Mouse (Mus musculus) kidney, postnatal 36 days (tissue): ENCODE results near the gene Epm2aip1.

Experiments
- DNase-seq, 2 experiments: peaks; one replicate each; pipeline ENCODE4 v3.0.0; 2021 to 2022; ENCODE audit warnings: mixed read lengths in 2 of 2

Epm2aip1 gene

GRCm38 (mm10) chr9:111289294-111289831, 17.6 kb downstream of the Epm2aip1 start:
- peak; percentile 51 to 56 for DNase-seq

- DNase-seq, result peak; percentile 87 to 90
These were observed 18.2 kb downstream of the Epm2aip1 start for GRCm38 (mm10) chr9:111289832-111290339.

- DNase-seq, result no peak
These were observed 18.9 kb downstream of the Epm2aip1 start for GRCm38 (mm10) chr9:111290539-111291100.

- no peak for DNase-seq
These were observed 21.5 kb downstream of the Epm2aip1 start for GRCm38 (mm10) chr9:111293234-111293633.

- DNase-seq, result no peak
These were observed 23.2 kb downstream of the Epm2aip1 start for GRCm38 (mm10) chr9:111294911-111295310.

GRCm38 (mm10) chr9:111295323-111295722, 23.6 kb downstream of the Epm2aip1 start:
- DNase-seq, result no peak

GRCm38 (mm10) chr9:111296433-111296832, 24.7 kb downstream of the Epm2aip1 start:
- no peak for DNase-seq

- DNase-seq, result no peak
These were observed 26.9 kb downstream of the Epm2aip1 start for GRCm38 (mm10) chr9:111298606-111299005.

- DNase-seq, result no peak
These were observed 30.6 kb downstream of the Epm2aip1 start for GRCm38 (mm10) chr9:111302196-111302831.

- no peak for DNase-seq
These were observed 32.3 kb downstream of the Epm2aip1 start for GRCm38 (mm10) chr9:111304036-111304435.

- DNase-seq, result no peak
These were observed 34.4 kb downstream of the Epm2aip1 start for GRCm38 (mm10) chr9:111306142-111306541.

GRCm38 (mm10) chr9:111311031-111311842, 39.5 kb downstream of the Epm2aip1 start, which contains the start of gene Trank1:
Gene Trank1, plus strand, starts transcription at chr9:111311739.
- DNase-seq, result peak in 1 of 2 experiments; percentile 22

GRCm38 (mm10) chr9:111311843-111312441, 40.2 kb downstream of the Epm2aip1 start:
- DNase-seq, result no peak

GRCm38 (mm10) chr9:111312442-111313141, 40.9 kb downstream of the Epm2aip1 start:
- no peak for DNase-seq

GRCm38 (mm10) chr9:111313299-111313698, 41.6 kb downstream of the Epm2aip1 start:
- DNase-seq, result no peak

GRCm38 (mm10) chr9:111313793-111314192, 42.1 kb downstream of the Epm2aip1 start:
- DNase-seq, result no peak

GRCm38 (mm10) chr9:111314219-111314618, 42.5 kb downstream of the Epm2aip1 start:
- DNase-seq, result peak; percentile 43 to 81

- DNase-seq, result no peak
These were observed 49.2 kb downstream of the Epm2aip1 start for GRCm38 (mm10) chr9:111320912-111321311.

- no peak for DNase-seq
These were observed 53.2 kb downstream of the Epm2aip1 start for GRCm38 (mm10) chr9:111324881-111325280.
